Mouse (Mus musculus): ENCODE measurements around the gene Rapsn. TPM values are rescaled to one million over a fixed set of nuclear protein-coding genes. Genes with fewer than 3 reads are reported as not detected.
"Not testable (repeated sequence)": the region's sequence is repeated elsewhere in the genome, so short reads cannot be mapped to it uniquely, and the experiment has no call there.

Gene Rapsn
- polyA plus RNA-seq (2014; fragmentation: Nextera tagmentation; extraction: Ambion mirVana) = 0.74 and 2.0 TPM in 2 replicates

GRCm38 (mm10) chr2:91035385-91035784 lies at the start of gene Rapsn:
Gene Rapsn (plus strand): TSS chr2:91035620.
- Histone ChIP-seq H3K9ac (ENCODE audit: low read depth, low read length) (no peak within 1 kb of the TSS), H3K27me3 (ENCODE audit: control insufficient read depth, insufficient read depth, low read length) (no peaks in the 10 kb centered on the region), H3K9me3 (ENCODE audit: control insufficient read depth, low read length) (no peaks in the 10 kb centered on the region), H3K4me3 (ENCODE audit: low read length) (no peak within 1 kb of the TSS), H3K4me2 (replicated peaks; ENCODE audit: low read depth, low read length) (no peak within 1 kb of the TSS), H3K27ac (ENCODE audit: low read depth, low read length) (no peak within 1 kb of the TSS), H3K36me3 (ENCODE audit: control insufficient read depth, insufficient read depth, low read length) (no peaks in the 10 kb centered on the region), H3K4me1 (ENCODE audit: control insufficient read depth, insufficient read depth, low read length) (no peaks in the 10 kb centered on the region)
- no peak for ATAC-seq (ENCODE audit: low FRiP score, low TSS enrichment)
- 66% methylated on average over 9 of the region's 9 CpGs for WGBS

GRCm38 (mm10) chr2:90986055-90986454 lies 49.4 kb upstream of the Rapsn start:
- Histone ChIP-seq H3K27me3 (ENCODE audit: control insufficient read depth, insufficient read depth, low read length) (no peaks in the 10 kb centered on the region), H3K36me3 (ENCODE audit: control insufficient read depth, insufficient read depth, low read length) (0 out of 2 replicates have a peak, but pooled peaks cover 3% of the 10 kb centered on the region), H3K27ac (ENCODE audit: low read depth, low read length) (no peak overlapping the region), H3K4me2 (replicated peaks; ENCODE audit: low read depth, low read length) (no peak overlapping the region), H3K4me1 (ENCODE audit: control insufficient read depth, insufficient read depth, low read length) (no peaks in the 10 kb centered on the region), H3K4me3 (ENCODE audit: low read length) (no peak overlapping the region), H3K9me3 (ENCODE audit: control insufficient read depth, low read length) (no peaks in the 10 kb centered on the region), H3K9ac (ENCODE audit: low read depth, low read length) (no peak overlapping the region)
- WGBS = 89% methylated on average over 3 of the region's 3 CpGs
- no peak for ATAC-seq (ENCODE audit: low FRiP score, low TSS enrichment)

- no peak for ATAC-seq (ENCODE audit: low FRiP score, low TSS enrichment)
- no peak overlapping the region for H3K27ac ChIP-seq (ENCODE audit: low read depth, low read length)
- H3K9ac ChIP-seq (ENCODE audit: low read depth, low read length) = no peak overlapping the region
- no peaks in the 10 kb centered on the region for H3K4me1 ChIP-seq (ENCODE audit: control insufficient read depth, insufficient read depth, low read length)
- H3K9me3 ChIP-seq (ENCODE audit: control insufficient read depth, low read length) = no peaks in the 10 kb centered on the region
- no peak overlapping the region for H3K4me3 ChIP-seq (ENCODE audit: low read length)
- WGBS = 96% methylated on average over 8 of the region's 8 CpGs
- H3K27me3 ChIP-seq (ENCODE audit: control insufficient read depth, insufficient read depth, low read length) = no peaks in the 10 kb centered on the region
- H3K4me2 ChIP-seq (replicated peaks; ENCODE audit: low read depth, low read length) = no peak overlapping the region
- H3K36me3 ChIP-seq (ENCODE audit: control insufficient read depth, insufficient read depth, low read length) = peaks cover 88% of the 10 kb centered on the region
Measured at GRCm38 (mm10) chr2:91008536-91008935, 26.9 kb upstream of the Rapsn start.

GRCm38 (mm10) chr2:91013881-91014280 lies 21.5 kb upstream of the Rapsn start:
- Histone ChIP-seq H3K9me3 (ENCODE audit: control insufficient read depth, low read length) (no peaks in the 10 kb centered on the region), H3K9ac (ENCODE audit: low read depth, low read length) (no peak overlapping the region), H3K27ac (ENCODE audit: low read depth, low read length) (no peak overlapping the region), H3K4me3 (ENCODE audit: low read length) (no peak overlapping the region), H3K4me1 (ENCODE audit: control insufficient read depth, insufficient read depth, low read length) (no peaks in the 10 kb centered on the region), H3K36me3 (ENCODE audit: control insufficient read depth, insufficient read depth, low read length) (peaks cover 71% of the 10 kb centered on the region), H3K4me2 (replicated peaks; ENCODE audit: low read depth, low read length) (no peak overlapping the region), H3K27me3 (ENCODE audit: control insufficient read depth, insufficient read depth, low read length) (no peaks in the 10 kb centered on the region)
- WGBS = 91% methylated on average over 2 of the region's 2 CpGs
- no peak for ATAC-seq (ENCODE audit: low FRiP score, low TSS enrichment)

GRCm38 (mm10) chr2:91015386-91015785 lies 20.0 kb upstream of the Rapsn start:
- Histone ChIP-seq H3K4me3 (ENCODE audit: low read length) (no peak overlapping the region), H3K4me1 (ENCODE audit: control insufficient read depth, insufficient read depth, low read length) (no peaks in the 10 kb centered on the region), H3K36me3 (ENCODE audit: control insufficient read depth, insufficient read depth, low read length) (peaks cover 64% of the 10 kb centered on the region), H3K27me3 (ENCODE audit: control insufficient read depth, insufficient read depth, low read length) (no peaks in the 10 kb centered on the region), H3K4me2 (replicated peaks; ENCODE audit: low read depth, low read length) (no peak overlapping the region), H3K9me3 (ENCODE audit: control insufficient read depth, low read length) (no peaks in the 10 kb centered on the region), H3K9ac (ENCODE audit: low read depth, low read length) (no peak overlapping the region), H3K27ac (ENCODE audit: low read depth, low read length) (no peak overlapping the region)
- no peak for ATAC-seq (ENCODE audit: low FRiP score, low TSS enrichment)
- WGBS = 87% methylated on average over 4 of the region's 4 CpGs

GRCm38 (mm10) chr2:91018061-91018788 lies 17.2 kb upstream of the Rapsn start:
- peaks cover 44% of the 10 kb centered on the region for H3K36me3 ChIP-seq (ENCODE audit: control insufficient read depth, insufficient read depth, low read length)
- H3K4me1 ChIP-seq (ENCODE audit: control insufficient read depth, insufficient read depth, low read length) = no peaks in the 10 kb centered on the region
- H3K27me3 ChIP-seq (ENCODE audit: control insufficient read depth, insufficient read depth, low read length) = no peaks in the 10 kb centered on the region
- H3K27ac ChIP-seq (ENCODE audit: low read depth, low read length) = no peak overlapping the region
- 85% methylated on average over 8 of the region's 8 CpGs for WGBS
- H3K4me2 ChIP-seq (replicated peaks; ENCODE audit: low read depth, low read length) = no peak overlapping the region
- no peak for ATAC-seq (ENCODE audit: low FRiP score, low TSS enrichment)
- H3K9ac ChIP-seq (ENCODE audit: low read depth, low read length) = no peak overlapping the region
- H3K4me3 ChIP-seq (ENCODE audit: low read length) = no peak overlapping the region
- H3K9me3 ChIP-seq (ENCODE audit: control insufficient read depth, low read length) = no peaks in the 10 kb centered on the region

- ATAC-seq (ENCODE audit: low FRiP score, low TSS enrichment) = no peak
- peaks cover 27% of the 10 kb centered on the region for H3K36me3 ChIP-seq (ENCODE audit: control insufficient read depth, insufficient read depth, low read length)
- no peaks in the 10 kb centered on the region for H3K4me1 ChIP-seq (ENCODE audit: control insufficient read depth, insufficient read depth, low read length)
- no peak overlapping the region for H3K4me2 ChIP-seq (replicated peaks; ENCODE audit: low read depth, low read length)
- 94% methylated on average over 3 of the region's 3 CpGs for WGBS
- no peak overlapping the region for H3K4me3 ChIP-seq (ENCODE audit: low read length)
- H3K9me3 ChIP-seq (ENCODE audit: control insufficient read depth, low read length) = no peaks in the 10 kb centered on the region
- no peaks in the 10 kb centered on the region for H3K27me3 ChIP-seq (ENCODE audit: control insufficient read depth, insufficient read depth, low read length)
- no peak overlapping the region for H3K27ac ChIP-seq (ENCODE audit: low read depth, low read length)
- no peak overlapping the region for H3K9ac ChIP-seq (ENCODE audit: low read depth, low read length)
Measured at GRCm38 (mm10) chr2:91019911-91020310, 15.5 kb upstream of the Rapsn start.

GRCm38 (mm10) chr2:91022266-91022665 lies 13.2 kb upstream of the Rapsn start:
- H3K9me3 ChIP-seq (ENCODE audit: control insufficient read depth, low read length); H3K27ac ChIP-seq (ENCODE audit: low read depth, low read length); H3K4me3 ChIP-seq (ENCODE audit: low read length); H3K27me3 ChIP-seq (ENCODE audit: control insufficient read depth, insufficient read depth, low read length); H3K4me1 ChIP-seq (ENCODE audit: control insufficient read depth, insufficient read depth, low read length); H3K4me2 ChIP-seq (replicated peaks; ENCODE audit: low read depth, low read length); ATAC-seq (ENCODE audit: low FRiP score, low TSS enrichment); H3K9ac ChIP-seq (ENCODE audit: low read depth, low read length): not testable (repeated sequence)
- 94% methylated on average over 7 of the region's 7 CpGs for WGBS
- H3K36me3 ChIP-seq (ENCODE audit: control insufficient read depth, insufficient read depth, low read length) = peaks cover 13% of the 10 kb centered on the region; the same call in 1 of the 2 replicates

GRCm38 (mm10) chr2:91023131-91023530 lies 12.3 kb upstream of the Rapsn start:
- no peaks in the 10 kb centered on the region for H3K4me1 ChIP-seq (ENCODE audit: control insufficient read depth, insufficient read depth, low read length)
- no peak overlapping the region for H3K9ac ChIP-seq (ENCODE audit: low read depth, low read length)
- peaks cover 13% of the 10 kb centered on the region; the same call in 1 of the 2 replicates for H3K36me3 ChIP-seq (ENCODE audit: control insufficient read depth, insufficient read depth, low read length)
- no peaks in the 10 kb centered on the region for H3K9me3 ChIP-seq (ENCODE audit: control insufficient read depth, low read length)
- no peaks in the 10 kb centered on the region for H3K27me3 ChIP-seq (ENCODE audit: control insufficient read depth, insufficient read depth, low read length)
- no peak overlapping the region for H3K4me2 ChIP-seq (replicated peaks; ENCODE audit: low read depth, low read length)
- H3K4me3 ChIP-seq (ENCODE audit: low read length) = no peak overlapping the region
- H3K27ac ChIP-seq (ENCODE audit: low read depth, low read length) = no peak overlapping the region
- WGBS = 52% methylated on average over 2 of the region's 2 CpGs
- no peak for ATAC-seq (ENCODE audit: low FRiP score, low TSS enrichment)
